Mouse (Mus musculus) liver, embryonic 14 days (tissue): ENCODE measurements around the gene Tmem230. TPM values are rescaled to one million over a fixed set of nuclear protein-coding genes. Genes with fewer than 3 reads are reported as not detected.

ENCODE experiments used
- polyA plus RNA-seq: library from polyadenylated mRNA; depleted of rRNA; stranded (reverse); fragments of >200 nt; gene quantifications from 2 replicates; pipeline ENCODE4 v1.2.3, GENCODE M21; 2012; rRNA removed

Tmem230 gene
- polyA plus RNA-seq, result 11.0 and 12.4 TPM in 2 replicates

GRCm38 (mm10) chr2:132247539-132248313 lies at the start of gene Tmem230:
Tmem230 (minus strand) TSS chr2:132247807.

GRCm38 (mm10) chr2:132262879-132263398 lies 15.3 kb upstream of the Tmem230 start, which contains the start of gene Cds2:
Cds2 (plus strand) TSS chr2:132263148.

GRCm38 (mm10) chr2:132252542-132253528 lies 5.2 kb upstream of the Tmem230 start, which contains the start of gene Pcna:
Pcna (minus strand) TSS chr2:132253314.

Other genes starting within 250 kb of the Tmem230 start
- 1.2 and 1.4 TPM in 2 replicates for gene Rassf2, start 217.5 kb downstream of the Tmem230 start, polyA plus RNA-seq
- 1.5 and 1.7 TPM in 2 replicates for gene Slc23a2, start 102.7 kb downstream of the Tmem230 start, polyA plus RNA-seq
- 397 and 428 TPM in 2 replicates for gene Pcna, start 5.5 kb upstream of the Tmem230 start, polyA plus RNA-seq
- 4.4 and 4.6 TPM in 2 replicates for gene Cds2, start 15.3 kb upstream of the Tmem230 start, polyA plus RNA-seq
- 0.06 TPM in 2 replicates for gene Prokr2, start 137.6 kb upstream of the Tmem230 start, polyA plus RNA-seq